Mouse (Mus musculus) ES-Bruce4 (cell line): ENCODE results near the gene Cd302. TPM values are rescaled to one million over a fixed set of nuclear protein-coding genes. Genes with fewer than 3 reads are reported as not detected.
A peak's percentile ranks its signal among the peaks of the same experiment; 100 is the strongest.

Experiments used
- H3K27ac ChIP-seq: 2 replicates; pipeline ENCODE4 v1.5.1; 2012; ENCODE audit warnings: low read length, inconsistent platforms; ENCODE audit not compliant: insufficient read depth
- H3K27me3 ChIP-seq: 2 replicates; pipeline ENCODE4 v1.6.1; 2012; ENCODE audit warnings: mild to moderate bottlenecking, low read length, inconsistent platforms; ENCODE audit not compliant: control insufficient read depth, poor library complexity, insufficient read depth, severe bottlenecking
- H3K36me3 ChIP-seq: 2 replicates; pipeline ENCODE4 v1.6.1; 2012; ENCODE audit warnings: inconsistent platforms, mild to moderate bottlenecking, low read length, moderate library complexity; ENCODE audit not compliant: control insufficient read depth, poor library complexity, insufficient read depth, severe bottlenecking
- H3K4me1 ChIP-seq: one replicate; pipeline ENCODE4 v1.8.1; 2011; ENCODE audit warnings: low read length; ENCODE audit not compliant: control insufficient read depth, insufficient read depth
- H3K4me3 ChIP-seq: 2 replicates; pipeline ENCODE4 v1.5.1; 2011; ENCODE audit warnings: low read depth, mild to moderate bottlenecking, low read length
- H3K9ac ChIP-seq: 2 replicates; pipeline ENCODE4 v1.6.1; 2012; ENCODE audit warnings: low read depth, mild to moderate bottlenecking, inconsistent platforms; ENCODE audit not compliant: poor library complexity, severe bottlenecking
- H3K9me3 ChIP-seq: replicated peaks from 2 replicates; pipeline ENCODE4 v1.6.1; 2012; ENCODE audit warnings: mild to moderate bottlenecking, low read length, inconsistent platforms; ENCODE audit not compliant: control insufficient read depth, poor library complexity, insufficient read depth, severe bottlenecking
- CTCF ChIP-seq: IDR thresholded peaks from one replicate; pipeline ENCODE4 v1.8.1; 2011; ENCODE audit warnings: low read depth, low read length
- EP300 ChIP-seq: IDR thresholded peaks from 2 replicates; pipeline ENCODE4 v1.6.1; 2011; ENCODE audit warnings: low read depth, low read length; ENCODE audit not compliant: insufficient read depth
- POLR2A ChIP-seq: IDR thresholded peaks from one replicate; pipeline ENCODE4 v1.8.1; 2011; ENCODE audit warnings: low read length; ENCODE audit not compliant: insufficient read depth
- polyA plus RNA-seq: library from polyadenylated mRNA; stranded (reverse); fragments of >200 nt; gene quantifications from 2 replicates; pipeline ENCODE4 v1.2.4, GENCODE M21; 2011; ENCODE audit warnings: low read depth; ENCODE audit not compliant: missing spikeins, insufficient read depth, insufficient read length

The Cd302 gene
- polyA plus RNA-seq, 1 experiment: 2.8 TPM

DNA sequence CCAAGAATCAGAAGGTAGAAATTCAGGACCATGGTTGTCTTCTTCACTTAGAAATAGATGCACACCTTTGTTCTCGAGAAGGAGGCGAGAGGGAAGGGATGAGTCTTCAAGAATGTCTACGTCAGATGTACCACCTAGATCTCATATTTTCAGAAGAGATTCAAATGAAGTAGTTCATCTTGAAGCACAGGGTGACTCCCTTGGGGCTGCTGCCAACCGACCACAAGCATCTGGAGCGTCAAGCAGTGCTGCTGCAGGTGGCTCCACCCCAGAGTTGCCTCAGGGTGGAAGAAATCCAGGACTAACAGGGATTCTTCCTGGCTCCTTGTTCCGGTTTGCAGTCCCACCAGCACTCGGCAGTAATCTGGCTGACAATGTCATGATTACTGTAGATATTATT is 49.8 kb downstream of the Cd302 start:
- TF ChIP-seq POLR2A: no peak
- TF ChIP-seq EP300: 0 out of 2 replicates have a peak, but pooled peaks have one; percentile 25
- H3K4me3 ChIP-seq: no peak overlapping the region
- peaks cover 61% of the 10 kb centered on the region for H3K36me3 ChIP-seq
- H3K9ac ChIP-seq: no peak overlapping the region
- H3K27ac ChIP-seq: 0 out of 2 replicates have a peak overlapping the region, but pooled peaks have one; percentile 27
- no peaks in the 10 kb centered on the region for H3K9me3 ChIP-seq
- no peaks in the 10 kb centered on the region for H3K4me1 ChIP-seq
- no peaks in the 10 kb centered on the region for H3K27me3 ChIP-seq

DNA sequence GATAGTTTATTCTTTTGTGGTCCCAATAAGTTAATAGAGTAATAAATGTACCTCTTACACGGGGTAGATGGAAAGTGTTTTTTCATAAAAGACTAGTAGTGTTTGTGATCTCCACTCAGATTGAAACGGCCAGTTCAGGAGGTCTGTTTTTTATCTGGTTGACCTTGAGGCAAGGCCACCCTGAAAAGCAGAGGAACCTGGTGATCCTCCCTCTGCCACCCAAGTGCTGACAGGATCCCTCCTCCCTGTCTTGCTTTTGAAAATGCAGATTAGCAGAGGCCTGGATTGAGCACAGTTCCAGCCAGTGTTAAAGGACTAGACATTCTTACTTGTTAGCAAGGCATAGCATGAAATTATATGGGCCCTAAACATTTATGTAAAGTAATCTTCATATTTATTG is 51.1 kb downstream of the Cd302 start:
- H3K27me3 ChIP-seq: no peaks in the 10 kb centered on the region
- no peak for TF ChIP-seq POLR2A
- TF ChIP-seq EP300: peak; percentile 77
- peaks cover 52% of the 10 kb centered on the region for H3K36me3 ChIP-seq
- no peak overlapping the region for H3K4me3 ChIP-seq
- H3K9ac ChIP-seq: no peak overlapping the region
- H3K27ac ChIP-seq: peak overlapping the region; percentile 51; the same call in 1 of the 2 replicates
- no peaks in the 10 kb centered on the region for H3K9me3 ChIP-seq
- no peaks in the 10 kb centered on the region for H3K4me1 ChIP-seq

DNA sequence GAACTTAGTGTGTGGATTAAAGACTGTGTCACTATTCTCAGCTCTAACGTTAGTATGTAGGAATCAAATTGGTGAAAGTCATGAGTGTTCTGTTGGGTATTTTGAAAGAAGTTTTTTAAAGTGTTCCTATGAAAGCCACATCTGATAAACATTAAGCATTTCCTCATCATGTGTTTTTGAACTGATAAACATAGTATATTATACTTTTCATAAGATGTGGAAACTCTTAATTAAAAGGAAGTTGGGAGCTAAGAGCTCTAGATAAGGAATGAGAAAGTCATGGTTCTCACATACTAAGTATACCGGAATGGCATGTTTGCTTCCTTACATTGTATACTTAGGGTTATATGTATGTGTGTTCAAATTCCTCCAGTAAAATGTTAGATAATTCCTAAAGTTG is 53.9 kb downstream of the Cd302 start:
- H3K4me3 ChIP-seq: no peak overlapping the region
- peaks cover 29% of the 10 kb centered on the region for H3K36me3 ChIP-seq
- H3K27ac ChIP-seq: no peak overlapping the region
- H3K9me3 ChIP-seq: no peaks in the 10 kb centered on the region
- no peaks in the 10 kb centered on the region for H3K4me1 ChIP-seq
- no peak overlapping the region for H3K9ac ChIP-seq
- no peak for TF ChIP-seq EP300
- no peak for TF ChIP-seq CTCF
- TF ChIP-seq POLR2A: no peak
- H3K27me3 ChIP-seq: no peaks in the 10 kb centered on the region

DNA sequence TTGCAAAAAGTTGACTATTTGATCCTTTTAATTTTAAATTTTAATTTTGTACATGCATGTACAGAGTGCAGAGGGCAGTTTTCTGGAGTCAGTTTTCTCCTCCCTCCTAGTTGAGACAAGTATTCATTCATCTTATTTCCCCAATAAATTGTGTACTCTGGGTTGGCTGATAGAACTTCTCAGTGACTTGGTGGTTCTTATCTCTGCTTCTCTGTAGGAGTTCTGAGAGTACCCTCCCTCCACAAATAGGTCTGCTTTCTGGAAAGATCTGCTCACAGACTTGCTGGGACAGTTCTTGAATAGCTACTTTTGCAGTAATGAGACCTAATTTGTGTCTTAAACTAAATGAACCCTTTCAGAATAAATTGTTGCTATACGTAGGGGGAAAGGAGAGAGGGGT is 55.8 kb downstream of the Cd302 start:
- H3K9ac ChIP-seq: no peak overlapping the region
- no peaks in the 10 kb centered on the region for H3K9me3 ChIP-seq
- H3K27me3 ChIP-seq: no peaks in the 10 kb centered on the region
- no peak overlapping the region for H3K4me3 ChIP-seq
- H3K36me3 ChIP-seq: peaks cover 15% of the 10 kb centered on the region
- H3K4me1 ChIP-seq: no peaks in the 10 kb centered on the region
- no peak overlapping the region for H3K27ac ChIP-seq
- no peak for TF ChIP-seq CTCF
- no peak for TF ChIP-seq EP300
- no peak for TF ChIP-seq POLR2A

DNA sequence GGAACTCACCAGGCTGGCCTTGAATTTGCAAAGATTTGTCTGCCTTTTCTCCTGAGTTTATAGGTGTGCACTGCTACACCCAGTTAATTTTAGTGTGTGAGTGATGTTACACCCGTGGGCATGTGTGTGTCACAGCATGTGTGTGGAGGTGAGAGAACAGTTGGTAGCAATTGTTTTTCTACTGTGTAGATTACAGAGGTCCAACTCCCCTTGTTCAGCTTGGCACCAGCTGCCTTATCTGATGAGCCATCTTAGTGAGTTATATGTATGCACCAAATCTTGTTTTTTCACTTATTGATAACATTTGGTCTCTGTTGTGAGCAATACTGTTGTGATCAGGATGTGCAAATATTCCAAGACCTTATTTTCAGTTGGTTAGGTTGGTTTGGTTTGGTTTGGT is 60.8 kb downstream of the Cd302 start:
- H3K9me3 ChIP-seq: no peaks in the 10 kb centered on the region
- no peak overlapping the region for H3K27ac ChIP-seq
- no peaks in the 10 kb centered on the region for H3K27me3 ChIP-seq
- H3K9ac ChIP-seq: no peak overlapping the region
- no peak overlapping the region for H3K4me3 ChIP-seq
- TF ChIP-seq EP300 (no peak), CTCF (no peak), POLR2A (no peak)
- no peaks in the 10 kb centered on the region for H3K4me1 ChIP-seq
- peaks cover 3% of the 10 kb centered on the region; the same call in 1 of the 2 replicates for H3K36me3 ChIP-seq

DNA sequence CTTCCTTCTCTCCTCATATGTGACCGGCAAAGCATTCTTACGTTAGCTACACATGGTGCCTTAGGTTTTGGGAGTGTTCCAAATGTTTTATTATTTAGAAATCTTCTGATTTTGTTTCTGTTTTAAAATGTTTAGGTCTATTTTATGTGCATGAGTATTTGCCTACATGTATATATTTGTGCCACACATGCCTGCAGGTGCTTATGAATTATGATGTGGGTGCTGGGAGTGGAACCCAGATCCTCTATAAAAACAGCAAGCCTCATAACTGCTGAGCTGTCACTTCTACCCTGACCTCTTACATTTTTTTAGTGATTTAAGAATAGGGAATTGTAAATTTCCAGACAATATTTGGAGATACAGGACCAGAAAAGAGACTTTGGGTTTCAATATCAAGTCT is 62.3 kb downstream of the Cd302 start:
- Histone ChIP-seq H3K36me3 (peaks cover 7% of the 10 kb centered on the region), H3K9me3 (no peaks in the 10 kb centered on the region), H3K9ac (no peak overlapping the region), H3K4me1 (no peaks in the 10 kb centered on the region), H3K27me3 (no peaks in the 10 kb centered on the region), H3K4me3 (no peak overlapping the region), H3K27ac (no peak overlapping the region)
- TF ChIP-seq POLR2A (no peak), EP300 (no peak), CTCF (no peak)

DNA sequence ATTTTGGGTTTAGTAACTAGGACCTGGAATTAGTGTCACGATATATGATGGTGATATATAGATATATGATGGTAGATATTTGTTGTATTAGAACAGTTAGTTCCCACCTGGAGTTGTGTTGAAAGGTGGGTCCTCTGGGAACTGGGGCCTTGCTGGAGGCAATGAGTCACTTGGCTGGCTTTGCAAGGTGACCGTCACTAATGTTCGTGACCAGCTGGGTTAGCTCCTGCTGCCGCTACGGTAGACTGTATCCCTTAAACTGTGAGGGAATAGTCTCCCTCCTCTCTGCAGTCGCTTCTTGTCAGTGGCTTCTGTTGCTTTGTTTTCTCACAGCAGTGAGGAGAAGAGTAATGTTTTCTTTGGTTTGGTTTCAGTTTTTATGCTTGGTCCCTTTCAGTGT is 63.1 kb downstream of the Cd302 start:
- TF ChIP-seq EP300: no peak
- TF ChIP-seq POLR2A: no peak
- no peak for TF ChIP-seq CTCF
- Histone ChIP-seq H3K9me3 (no peaks in the 10 kb centered on the region), H3K36me3 (peaks cover 7% of the 10 kb centered on the region), H3K4me3 (no peak overlapping the region), H3K4me1 (no peaks in the 10 kb centered on the region), H3K9ac (no peak overlapping the region), H3K27ac (no peak overlapping the region), H3K27me3 (no peaks in the 10 kb centered on the region)
